Mouse (Mus musculus): Measurements from ENCODE around the gene Xrra1. TPM values are rescaled to one million over a fixed set of nuclear protein-coding genes. Genes with fewer than 3 reads are reported as not detected.

Xrra1 gene
- total and polyA plus RNA-seq, 3 experiments = 0.58 to 1.2 TPM; not detected in 1

GRCm38 (mm10) chr7:99966011-99966721 lies 107.2 kb downstream of the Xrra1 start (continued):
- no peak for TF ChIP-seq USF1 (IDR thresholded peaks at IDR 0.05; ENCODE audit: low read depth, low read length)

Other genes with a start within 250 kb of the Xrra1 start
- gene Tpbgl, start 232.0 kb upstream of the Xrra1 start, total RNA-seq (2012; rRNA removed) = not detected in 2 replicates
- gene Tpbgl, start 232.0 kb upstream of the Xrra1 start, polyA plus RNA-seq (2012; ENCODE audit: insufficient read depth in 1 of 2, insufficient read length in 2 of 2, low read depth in 1 of 2, low replicate concordance in 2 of 2, missing spikeins in 1 of 2) = not detected
- not detected in 2 replicates for gene Slco2b1, start 147.8 kb upstream of the Xrra1 start, total RNA-seq (2012; rRNA removed)
- under 1 TPM in 1 of 2 experiments, not detected in 1; 0.06 TPM for gene Slco2b1, start 147.8 kb upstream of the Xrra1 start, polyA plus RNA-seq (2012; ENCODE audit: insufficient read depth in 1 of 2, insufficient read length in 2 of 2, low read depth in 1 of 2, low replicate concordance in 2 of 2, missing spikeins in 1 of 2)
- not detected in 2 replicates for gene Olfr520, start 128.8 kb upstream of the Xrra1 start, total RNA-seq (2012; rRNA removed)
- gene Olfr520, start 128.8 kb upstream of the Xrra1 start, polyA plus RNA-seq (2012; ENCODE audit: insufficient read depth in 1 of 2, insufficient read length in 2 of 2, low read depth in 1 of 2, low replicate concordance in 2 of 2, missing spikeins in 1 of 2) = not detected
- not detected in 2 replicates for gene Olfr521, start 95.6 kb upstream of the Xrra1 start, total RNA-seq (2012; rRNA removed)
- gene Olfr521, start 95.6 kb upstream of the Xrra1 start, polyA plus RNA-seq (2012; ENCODE audit: insufficient read depth in 1 of 2, insufficient read length in 2 of 2, low read depth in 1 of 2, low replicate concordance in 2 of 2, missing spikeins in 1 of 2) = not detected
- gene Neu3, start 30.7 kb upstream of the Xrra1 start, total RNA-seq (2012; rRNA removed) = 3.0 and 3.1 TPM in 2 replicates
- gene Neu3, start 30.7 kb upstream of the Xrra1 start, polyA plus RNA-seq (2012; ENCODE audit: insufficient read depth in 1 of 2, insufficient read length in 2 of 2, low read depth in 1 of 2, low replicate concordance in 2 of 2, missing spikeins in 1 of 2) = 1 to 10 TPM in 1 of 2 experiments, not detected in 1; 3.5 TPM
- gene Spcs2, start 4.3 kb downstream of the Xrra1 start, total RNA-seq (2012; rRNA removed) = 203 and 241 TPM in 2 replicates
- gene Spcs2, start 4.3 kb downstream of the Xrra1 start, polyA plus RNA-seq (2012; ENCODE audit: insufficient read depth in 1 of 2, insufficient read length in 2 of 2, low read depth in 1 of 2, low replicate concordance in 2 of 2, missing spikeins in 1 of 2) = 100 to 1,000 TPM in 1 of 2 experiments, not detected in 1; 152 TPM
- 5.9 and 6.2 TPM in 2 replicates for gene Rnf169, start 121.3 kb downstream of the Xrra1 start, total RNA-seq (2012; rRNA removed)
- gene Rnf169, start 121.3 kb downstream of the Xrra1 start, polyA plus RNA-seq (2012; ENCODE audit: insufficient read depth in 1 of 2, insufficient read length in 2 of 2, low read depth in 1 of 2, low replicate concordance in 2 of 2, missing spikeins in 1 of 2) = 1 to 10 TPM in 1 of 2 experiments, not detected in 1; 7.2 TPM
- not detected in 2 replicates for gene Chrdl2, start 147.1 kb downstream of the Xrra1 start, total RNA-seq (2012; rRNA removed)
- under 1 TPM in 1 of 2 experiments, not detected in 1; 0.08 TPM for gene Chrdl2, start 147.1 kb downstream of the Xrra1 start, polyA plus RNA-seq (2012; ENCODE audit: insufficient read depth in 1 of 2, insufficient read length in 2 of 2, low read depth in 1 of 2, low replicate concordance in 2 of 2, missing spikeins in 1 of 2)

All from MEL (cell line).